Mouse (Mus musculus) yolk sac, embryonic 10.5 days (tissue): ENCODE measurements around the gene 4933405O20Rik.

ENCODE experiments used
- DNase-seq: peaks from one replicate; pipeline ENCODE4 v3.0.0-alpha.2; 2017; ENCODE audit warnings: low spot score

The 4933405O20Rik gene

GRCm38 (mm10) chr7:50598890-50599289 lies at the start of gene 4933405O20Rik:
Gene 4933405O20Rik, plus strand, starts transcription at chr7:50599190.
- no peak for DNase-seq

GRCm38 (mm10) chr7:50549572-50549971 lies 49.4 kb upstream of the 4933405O20Rik start:
- DNase-seq = no peak

- no peak for DNase-seq
Observed at GRCm38 (mm10) chr7:50551426-50551825, 47.6 kb upstream of the 4933405O20Rik start.

- no peak for DNase-seq
Observed at GRCm38 (mm10) chr7:50562708-50563107, 36.3 kb upstream of the 4933405O20Rik start.

- no peak for DNase-seq
Observed at GRCm38 (mm10) chr7:50573841-50574240, 25.1 kb upstream of the 4933405O20Rik start.

- DNase-seq = no peak
Observed at GRCm38 (mm10) chr7:50588642-50589424, 10.2 kb upstream of the 4933405O20Rik start.

- DNase-seq = no peak
Observed at GRCm38 (mm10) chr7:50614101-50614500, 15.1 kb downstream of the 4933405O20Rik start.

- no peak for DNase-seq
Observed at GRCm38 (mm10) chr7:50629186-50629585, 30.2 kb downstream of the 4933405O20Rik start.

- no peak for DNase-seq
Observed at GRCm38 (mm10) chr7:50633147-50633546, 34.2 kb downstream of the 4933405O20Rik start.
